Mouse (Mus musculus) cerebellum, adult 2 months (tissue): ENCODE results near the gene Dock9.

Source experiments
- CTCF ChIP-seq: fragments of 200-500 bp; IDR thresholded peaks from 2 replicates; pipeline ENCODE4 v1.5.1; 2011; ENCODE audit warnings: low read depth, mild to moderate bottlenecking, control low read depth, low read length, moderate library complexity, borderline replicate concordance; ENCODE audit not compliant: insufficient read depth
- POLR2A ChIP-seq: fragments of 200-500 bp; IDR thresholded peaks from 2 replicates; pipeline ENCODE4 v1.6.1; 2011; ENCODE audit warnings: low read length, control low read depth, borderline replicate concordance; ENCODE audit not compliant: insufficient read depth

DNA sequence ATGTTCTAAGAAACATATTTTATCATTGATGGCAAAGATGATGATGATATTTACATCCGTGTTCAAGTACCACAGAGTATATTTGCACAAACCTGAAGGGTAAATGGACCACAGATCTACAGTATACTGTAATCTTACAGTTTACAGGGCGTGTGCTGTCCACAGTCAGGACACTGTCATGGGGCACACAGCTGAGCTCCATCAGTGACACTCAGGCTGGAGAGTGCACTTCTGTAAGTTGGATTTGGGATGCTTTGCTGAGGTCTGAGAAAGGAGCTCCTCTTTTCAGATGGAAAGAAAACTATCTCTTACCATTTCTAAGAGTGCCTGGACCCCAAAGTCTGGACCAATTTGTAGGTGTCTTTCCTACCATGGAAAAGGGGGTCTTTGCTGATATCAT lies 302.5 kb downstream of the Dock9 start:
- TF ChIP-seq CTCF (no peak), POLR2A (no peak)
